Mouse (Mus musculus) ovary, postnatal 36 days (tissue): ENCODE results near the gene Limch1.

Experiments used
- DNase-seq: peaks from one replicate; pipeline ENCODE4 v3.0.0; 2022; ENCODE audit warnings: low spot score, mixed read lengths

The Limch1 gene

DNA sequence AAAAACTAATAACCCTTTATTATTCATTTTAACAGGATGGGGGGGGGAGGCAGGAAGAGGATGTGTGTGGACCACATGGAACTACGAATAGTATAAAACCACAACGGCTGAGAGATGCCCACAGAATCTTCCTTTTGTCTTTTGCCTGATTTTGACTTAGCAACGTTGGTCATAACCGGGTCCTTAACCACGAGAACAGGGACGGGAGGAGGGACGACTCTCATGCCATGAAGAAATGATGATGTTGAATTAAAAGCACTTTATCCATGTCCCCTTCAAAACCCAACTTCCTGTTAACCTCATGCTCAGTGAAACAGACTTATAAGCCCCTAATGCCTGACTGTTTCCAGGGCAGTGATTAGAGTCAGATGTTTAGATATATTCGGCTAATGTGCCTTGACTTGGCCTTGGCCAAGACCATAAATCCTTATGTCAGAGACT lies 41.0 kb downstream of the Limch1 start:
- no peak for DNase-seq

GRCm38 (mm10) chr5:66789041-66789440 lies 43.4 kb downstream of the Limch1 start:
- no peak for DNase-seq

- no peak for DNase-seq
Measured at GRCm38 (mm10) chr5:66791161-66791560, 45.5 kb downstream of the Limch1 start.

DNA sequence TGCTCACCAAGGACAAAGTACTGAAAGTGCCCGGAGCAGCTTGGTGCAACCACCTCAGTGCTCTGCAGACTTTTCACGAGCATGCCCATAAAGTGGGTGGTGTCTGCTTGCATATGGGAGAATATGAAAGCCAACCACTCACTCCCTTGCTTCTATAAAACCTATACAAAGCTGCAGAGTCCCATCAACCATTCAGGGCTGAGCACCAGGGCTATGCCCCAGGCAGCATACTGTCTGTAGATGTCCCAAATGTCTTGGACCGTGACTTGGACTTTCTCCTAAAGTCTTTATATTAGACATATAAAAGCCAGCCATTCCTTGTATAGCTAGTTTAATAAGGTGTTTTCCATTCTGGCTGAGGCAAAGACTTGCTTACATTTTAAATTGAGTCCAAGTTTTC lies 47.6 kb downstream of the Limch1 start:
- no peak for DNase-seq

GRCm38 (mm10) chr5:66797326-66797725 lies 51.7 kb downstream of the Limch1 start:
- no peak for DNase-seq

- no peak for DNase-seq
Measured at GRCm38 (mm10) chr5:66798135-66798534, 52.5 kb downstream of the Limch1 start.

- DNase-seq = no peak
Measured at GRCm38 (mm10) chr5:66798591-66799003, 53.0 kb downstream of the Limch1 start.

- DNase-seq = peak; percentile 24
Measured at GRCm38 (mm10) chr5:66800243-66800642, 54.6 kb downstream of the Limch1 start.

- DNase-seq = no peak
Measured at GRCm38 (mm10) chr5:66800977-66801376, 55.4 kb downstream of the Limch1 start.

DNA sequence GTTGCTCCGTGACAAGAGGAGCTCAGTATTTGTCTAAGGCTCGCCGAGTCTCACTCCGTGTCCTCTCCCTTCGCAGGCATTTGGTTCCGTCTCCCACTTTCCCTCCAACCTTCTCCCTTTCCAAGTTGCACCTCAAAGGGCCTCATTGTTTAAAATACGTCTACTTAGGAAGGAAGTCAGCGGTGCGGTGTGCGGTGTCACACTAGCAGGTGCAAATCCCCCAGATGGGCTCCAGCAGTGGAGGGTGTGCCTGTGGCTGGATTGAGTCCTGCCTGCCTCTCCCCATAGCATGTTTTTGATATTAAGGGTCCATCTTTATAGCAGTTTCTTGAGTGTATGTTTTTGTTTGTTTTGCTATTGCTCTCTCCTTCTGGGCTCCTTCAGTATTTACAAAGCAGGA lies 56.6 kb downstream of the Limch1 start:
- DNase-seq = no peak

DNA sequence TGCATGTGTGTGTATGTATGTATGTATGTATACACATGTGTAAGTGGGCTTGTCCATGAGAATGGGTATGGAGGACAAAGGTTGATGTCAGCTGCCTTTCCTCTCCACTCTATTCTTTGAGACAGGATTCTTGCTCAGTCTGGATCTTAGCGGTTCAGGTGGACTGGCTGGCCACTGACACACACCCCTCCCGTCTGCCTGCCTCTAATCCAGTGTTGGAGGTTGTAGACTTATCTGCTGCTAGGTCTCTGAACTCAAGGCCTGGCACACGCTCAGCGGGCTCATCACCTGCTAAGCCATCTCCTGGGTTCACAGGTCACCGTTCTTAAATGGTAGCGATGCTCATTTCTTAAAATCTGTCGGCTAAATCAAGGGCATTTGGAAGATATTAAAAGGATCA lies 60.7 kb downstream of the Limch1 start:
- DNase-seq = no peak

GRCm38 (mm10) chr5:66807737-66808136 lies 62.1 kb downstream of the Limch1 start:
- DNase-seq = no peak

- DNase-seq = no peak
Measured at GRCm38 (mm10) chr5:66809016-66809570, 63.5 kb downstream of the Limch1 start.

GRCm38 (mm10) chr5:66810396-66810795 lies 64.8 kb downstream of the Limch1 start:
- DNase-seq = no peak

DNA sequence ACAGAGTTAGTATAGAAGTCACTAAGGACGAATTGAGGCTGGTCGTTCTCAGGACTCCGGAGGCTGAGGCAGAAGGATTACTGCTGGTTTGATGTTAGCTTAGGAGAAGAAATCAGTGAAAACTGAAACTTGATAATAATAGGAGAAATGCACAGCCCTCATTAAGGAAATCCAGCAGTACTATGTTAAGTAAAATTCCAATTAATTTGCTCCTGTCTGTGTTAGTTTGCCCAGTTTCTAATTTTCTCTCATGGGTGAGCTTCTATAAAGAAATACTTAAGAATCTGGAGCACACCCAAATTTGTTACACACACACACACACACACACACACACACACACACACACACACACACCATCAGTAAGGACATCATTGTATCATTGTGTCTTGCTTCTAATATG lies 69.0 kb downstream of the Limch1 start:
- no peak for DNase-seq

GRCm38 (mm10) chr5:66815877-66816276 lies 70.2 kb downstream of the Limch1 start:
- no peak for DNase-seq

DNA sequence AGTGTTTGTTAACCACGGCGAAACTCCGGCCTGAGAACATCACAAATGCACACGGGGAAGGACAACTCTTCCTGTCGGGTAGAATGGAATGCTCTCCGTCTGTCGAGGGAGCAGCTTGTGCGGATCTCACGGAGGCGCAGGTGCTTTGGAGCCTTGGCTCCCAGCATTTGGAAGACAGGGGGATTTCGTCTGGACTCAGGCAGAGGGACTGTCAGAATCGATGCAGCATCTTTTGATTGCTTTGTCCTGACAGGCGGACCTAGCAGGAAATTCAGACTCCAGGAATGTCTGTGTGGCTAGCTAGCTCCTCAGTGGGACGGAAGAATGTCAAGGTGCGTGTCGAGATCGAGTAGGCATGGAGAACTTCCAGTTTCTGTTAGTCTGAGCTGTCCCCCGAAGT lies 71.1 kb downstream of the Limch1 start:
- DNase-seq = no peak

DNA sequence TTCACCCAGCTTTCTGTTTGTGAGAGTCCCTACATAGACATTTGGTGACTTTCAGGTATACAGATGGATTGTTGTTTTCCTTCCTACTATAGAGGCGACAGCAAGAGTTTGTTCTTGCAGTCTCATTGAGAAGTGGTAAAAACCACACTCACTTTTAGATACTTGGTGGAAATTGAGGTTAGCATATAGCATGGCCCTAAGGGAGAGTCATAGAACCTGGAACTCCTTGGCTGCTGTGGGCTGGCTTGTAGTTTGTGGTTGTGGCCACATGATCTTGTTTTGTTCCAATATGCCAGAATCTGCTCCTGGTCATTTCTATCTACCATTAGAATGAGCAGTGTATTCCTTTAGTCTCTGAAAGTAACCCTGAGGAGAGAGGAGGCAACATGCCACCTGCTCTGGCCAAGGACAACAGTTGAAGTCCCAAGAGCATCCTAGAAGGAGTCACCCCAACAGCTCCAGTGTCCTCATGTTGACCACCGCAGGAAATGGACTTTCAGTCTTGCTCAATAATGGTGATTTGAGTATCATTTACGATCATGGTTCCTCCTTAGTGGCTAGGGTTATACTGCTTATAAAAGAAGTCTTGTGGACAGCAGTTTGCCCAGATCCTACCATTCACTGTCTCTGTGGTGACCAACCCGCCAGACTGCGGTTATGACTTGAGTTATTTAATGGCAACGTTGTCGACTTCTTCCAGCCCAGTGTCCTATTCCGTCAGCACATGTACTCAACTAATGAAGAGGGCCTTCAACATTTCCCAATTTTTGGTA lies 71.7 kb downstream of the Limch1 start:
- DNase-seq = no peak

DNA sequence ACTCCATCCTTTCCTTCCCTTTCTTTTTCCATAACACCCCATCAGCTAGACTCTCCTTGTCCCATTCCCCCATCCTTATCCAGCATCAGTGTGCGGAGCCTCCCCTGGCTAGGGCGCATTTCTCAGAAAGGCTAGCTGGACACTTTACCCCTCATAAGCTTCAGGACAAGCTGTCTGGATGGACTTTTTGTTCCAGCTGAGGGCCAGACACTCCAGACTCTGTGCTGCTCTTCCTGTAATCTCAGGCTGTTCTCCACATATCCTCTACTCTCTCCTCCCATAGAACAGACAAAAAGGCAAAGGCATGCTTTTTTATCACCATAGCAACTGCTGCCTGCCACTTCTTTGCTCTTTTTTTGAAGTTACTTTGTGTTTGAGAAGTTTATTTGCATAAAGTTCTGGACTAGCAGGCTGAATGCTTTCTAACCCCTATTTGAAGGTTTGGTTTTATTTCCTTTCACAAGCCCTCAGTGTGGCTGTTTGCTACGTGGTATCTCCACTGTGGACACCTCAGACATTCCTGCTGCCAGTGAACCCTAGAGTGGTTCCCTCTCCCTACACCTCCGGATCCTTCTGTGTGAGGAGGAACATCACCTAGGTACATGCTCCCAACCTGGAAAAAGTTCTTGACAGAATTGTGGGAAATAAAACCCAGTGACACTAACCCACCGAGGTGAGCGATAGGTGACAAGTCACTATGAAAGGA lies 77.0 kb downstream of the Limch1 start:
- DNase-seq = no peak

DNA sequence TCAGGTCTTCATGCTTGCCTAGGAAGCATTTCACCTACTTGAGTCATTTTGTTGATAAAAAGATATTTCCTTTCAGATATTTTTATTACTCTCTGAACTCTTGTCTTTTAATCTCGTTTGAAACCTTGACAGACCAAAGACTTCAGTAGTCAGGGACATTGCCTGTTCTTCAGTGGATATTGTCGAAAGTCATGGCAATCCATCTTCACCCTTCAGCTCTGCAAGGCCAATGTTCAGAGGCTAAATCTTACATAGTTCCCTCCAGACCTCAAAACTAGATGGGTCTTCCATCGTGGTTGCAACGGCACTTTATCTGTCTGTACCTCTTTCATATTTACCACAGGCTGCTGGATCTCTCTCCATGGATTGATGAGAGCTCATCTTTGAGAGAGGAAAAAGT lies 80.0 kb downstream of the Limch1 start:
- DNase-seq = no peak

GRCm38 (mm10) chr5:66826844-66827243 lies 81.2 kb downstream of the Limch1 start:
- no peak for DNase-seq

DNA sequence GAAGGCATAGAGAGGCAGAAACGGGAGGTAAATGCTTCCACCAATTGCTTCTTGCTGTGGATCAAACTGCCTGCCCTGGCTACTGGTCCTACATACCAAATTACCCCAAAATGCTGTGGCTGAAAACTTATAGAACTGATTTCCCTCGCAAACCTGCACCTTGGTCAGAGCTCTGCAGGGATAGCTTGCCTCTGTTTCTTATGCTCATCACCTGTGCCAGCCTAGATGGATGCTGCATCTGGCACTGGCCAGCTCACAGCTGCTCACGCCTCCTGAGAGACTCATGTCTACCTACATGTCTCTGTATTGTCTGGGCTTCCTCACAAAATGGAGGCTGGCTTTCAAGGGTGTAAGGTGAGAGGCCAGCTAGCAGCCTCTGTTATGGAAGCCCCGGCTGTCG lies 83.9 kb downstream of the Limch1 start:
- no peak for DNase-seq

- DNase-seq = no peak
Measured at GRCm38 (mm10) chr5:66830206-66830605, 84.6 kb downstream of the Limch1 start.
